Mouse (Mus musculus) kidney, postnatal 0 days (tissue): ENCODE results near the gene Itpr2. TPM values are rescaled to one million over a fixed set of nuclear protein-coding genes. Genes with fewer than 3 reads are reported as not detected.
"Not testable (repeated sequence)": the region's sequence is repeated elsewhere in the genome, so short reads cannot be mapped to it uniquely, and the experiment has no call there.

Experiments used
- ATAC-seq: fragments of 200-750 bp; cut with Nextera tagmentation; replicated peaks from 2 replicates; pipeline ENCODE4 v1.8.0; 2017; ENCODE audit warnings: low read depth, moderate number of reproducible peaks, moderate TSS enrichment, moderate library complexity; ENCODE audit not compliant: low FRiP score
- DNase-seq: peaks from one replicate; pipeline ENCODE4 v3.0.0-alpha.2; 2016; ENCODE audit warnings: low spot score
- H3K27ac ChIP-seq: fragments of 300-500 bp; sonication (generic); 2 replicates; pipeline ENCODE4 v1.5.1; 2014; ENCODE audit warnings: mild to moderate bottlenecking
- H3K27me3 ChIP-seq: fragments of 300-500 bp; sonication (generic); 2 replicates; pipeline ENCODE4 v1.6.1; 2014; ENCODE audit warnings: low read length, mixed read lengths; ENCODE audit not compliant: insufficient read depth
- H3K36me3 ChIP-seq: fragments of 300-500 bp; sonication (generic); 2 replicates; pipeline ENCODE4 v1.6.1; 2014; ENCODE audit warnings: low read length, mixed read lengths; ENCODE audit not compliant: insufficient read depth
- H3K4me1 ChIP-seq: fragments of 300-500 bp; sonication (generic); replicated peaks from 2 replicates; pipeline ENCODE4 v1.6.1; 2014; ENCODE audit warnings: antibody characterized with exemption, low read length, mixed read lengths; ENCODE audit not compliant: insufficient read depth
- H3K4me2 ChIP-seq: fragments of 300-500 bp; sonication (generic); 2 replicates; pipeline ENCODE4 v1.6.1; 2014; ENCODE audit warnings: mild to moderate bottlenecking, low read length, moderate library complexity, mixed read lengths
- H3K4me3 ChIP-seq: fragments of 300-500 bp; sonication (generic); replicated peaks from 2 replicates; pipeline ENCODE4 v1.5.1; 2014; ENCODE audit warnings: low read depth, low read length
- H3K9ac ChIP-seq: fragments of 300-500 bp; sonication (generic); 2 replicates; pipeline ENCODE4 v1.6.1; 2014; ENCODE audit warnings: low read depth, low read length
- H3K9me3 ChIP-seq: fragments of 300-500 bp; sonication (generic); replicated peaks from 2 replicates; pipeline ENCODE4 v1.6.1; 2016; ENCODE audit warnings: low read length, inconsistent platforms, mixed read lengths
- CTCF ChIP-seq: IDR thresholded peaks from 2 replicates; pipeline ENCODE4 v1.5.1; 2016; ENCODE audit warnings: antibody characterized with exemption, low read depth, mild to moderate bottlenecking, moderate library complexity
- WGBS: fragments of 180-500 bp; shearing (Covaris S2); extraction: QIAGEN DNeasy Blood & Tissue Kit; methylation state at CpG from one replicate; pipeline ENCODE4 v1.1.7; 2014; 5-methylcytosine and 5-hydroxymethylcytosine counted together
- polyA plus RNA-seq: library from polyadenylated mRNA; unstranded; fragments of >200 nt; fragmentation: Nextera tagmentation; extraction: Ambion mirVana; gene quantifications from 2 replicates; pipeline ENCODE4 v1.2.1, GENCODE M21; 2015

The Itpr2 gene
- polyA plus RNA-seq, 1 experiment from 2014 or later: 17.4 TPM

DNA sequence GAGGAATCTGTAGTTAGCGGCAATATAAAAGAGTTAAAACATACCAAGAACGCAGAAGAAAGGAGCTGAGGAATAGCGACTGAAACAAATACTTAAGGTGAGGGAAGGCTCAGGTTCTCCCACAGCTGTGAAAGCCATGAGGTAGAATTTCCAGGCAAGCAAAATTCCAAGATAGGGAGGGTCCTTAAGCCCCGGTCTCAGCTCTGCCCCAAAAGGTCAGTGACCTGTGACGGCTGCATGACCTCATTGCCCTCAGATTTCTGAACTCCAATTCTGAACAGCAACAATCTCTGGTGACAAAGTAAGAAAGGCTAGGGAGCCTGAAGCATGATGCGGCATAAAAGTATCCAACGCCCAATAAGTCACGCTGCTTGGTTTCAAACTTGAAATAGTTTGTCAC, 33.7 kb downstream of the Itpr2 start:
- Histone ChIP-seq H3K4me3 (no peak overlapping the region), H3K4me1 (no peaks in the 10 kb centered on the region), H3K27ac (no peak overlapping the region), H3K9ac (no peak overlapping the region), H3K36me3 (no peaks in the 10 kb centered on the region), H3K4me2 (no peak overlapping the region), H3K9me3 (no peaks in the 10 kb centered on the region), H3K27me3 (no peaks in the 10 kb centered on the region)
- TF ChIP-seq CTCF: no peak
- ATAC-seq (no peak), DNase-seq (peak; percentile 39)
- WGBS: 46% methylated on average over 8 of the region's 8 CpGs

DNA sequence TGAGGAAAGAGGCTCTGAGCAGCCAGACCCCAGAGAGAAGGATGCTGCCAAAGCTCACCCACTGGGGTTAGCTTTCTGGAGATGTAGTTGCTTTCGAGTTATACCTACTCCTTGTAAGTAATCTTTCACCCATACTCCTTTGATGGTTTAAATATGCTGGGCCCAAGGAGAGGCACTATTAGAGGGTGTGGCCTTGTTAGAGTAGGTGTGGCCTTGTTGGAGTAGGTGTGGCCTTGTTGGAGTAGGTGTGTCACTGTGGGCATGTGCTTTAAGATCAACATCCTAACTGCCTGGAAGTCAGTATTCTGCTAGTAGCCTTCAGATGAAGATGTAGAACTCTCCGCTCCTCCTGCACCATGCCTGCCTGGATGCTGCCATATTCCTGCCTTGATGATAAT, 37.4 kb downstream of the Itpr2 start:
- H3K27ac ChIP-seq, H3K4me3 ChIP-seq, H3K9ac ChIP-seq, H3K9me3 ChIP-seq, H3K36me3 ChIP-seq, DNase-seq, H3K27me3 ChIP-seq, ATAC-seq, H3K4me1 ChIP-seq, H3K4me2 ChIP-seq: not testable (repeated sequence)
- WGBS: 94% methylated on average over 2 of the region's 2 CpGs

- no peak for ATAC-seq
- 66% methylated on average over 8 of the region's 8 CpGs for WGBS
- no peak for TF ChIP-seq CTCF
Measured at GRCm38 (mm10) chr6:146464014-146464644, 37.9 kb downstream of the Itpr2 start.

GRCm38 (mm10) chr6:146460936-146461335, 41.1 kb downstream of the Itpr2 start:
- ATAC-seq (no peak), DNase-seq (no peak)
- no peaks in the 10 kb centered on the region for H3K4me1 ChIP-seq
- no peak for TF ChIP-seq CTCF
- H3K27me3 ChIP-seq: no peaks in the 10 kb centered on the region
- peak overlapping the region; percentile 19; the same call in 1 of the 2 replicates for H3K27ac ChIP-seq
- no peak overlapping the region for H3K9ac ChIP-seq
- no peaks in the 10 kb centered on the region for H3K9me3 ChIP-seq
- no peak overlapping the region for H3K4me2 ChIP-seq
- no peaks in the 10 kb centered on the region for H3K36me3 ChIP-seq
- no peak overlapping the region for H3K4me3 ChIP-seq
- WGBS: 51% methylated on average over 8 of the region's 8 CpGs

More at GRCm38 (mm10) chr6:146464014-146464644, 37.9 kb downstream of the Itpr2 start:
- H3K9ac ChIP-seq: no peak overlapping the region
- no peak overlapping the region for H3K4me3 ChIP-seq
- no peaks in the 10 kb centered on the region for H3K36me3 ChIP-seq
- H3K9me3 ChIP-seq: no peaks in the 10 kb centered on the region
- no peak overlapping the region for H3K27ac ChIP-seq
- no peak overlapping the region for H3K4me2 ChIP-seq
- H3K27me3 ChIP-seq: no peaks in the 10 kb centered on the region
- no peaks in the 10 kb centered on the region for H3K4me1 ChIP-seq
- no peak for DNase-seq

DNA sequence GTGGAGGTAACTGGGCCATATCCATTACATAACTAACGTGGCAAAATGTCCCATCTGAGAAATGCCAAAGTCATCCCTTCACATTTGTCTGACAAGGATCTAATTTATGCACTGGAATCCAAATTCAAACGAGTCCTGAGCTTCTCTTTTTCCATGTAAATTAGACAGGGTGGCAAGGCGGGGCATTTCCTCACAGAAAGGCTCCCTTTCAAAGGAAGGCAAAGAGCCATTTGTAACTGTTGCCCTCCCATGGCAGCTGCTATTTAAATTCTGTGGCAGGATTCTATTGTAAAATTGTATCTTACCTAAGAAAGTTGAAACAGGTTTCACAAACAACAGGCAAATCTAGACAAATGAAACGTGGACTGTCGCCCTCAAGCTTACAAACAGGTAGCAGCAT, 43.6 kb downstream of the Itpr2 start:
- no peak for DNase-seq
- no peak overlapping the region for H3K9ac ChIP-seq
- no peak overlapping the region for H3K27ac ChIP-seq
- no peaks in the 10 kb centered on the region for H3K36me3 ChIP-seq
- no peak overlapping the region for H3K4me2 ChIP-seq
- H3K4me1 ChIP-seq: no peaks in the 10 kb centered on the region
- H3K4me3 ChIP-seq: no peak overlapping the region
- TF ChIP-seq CTCF: no peak
- no peak for ATAC-seq
- WGBS: 46% methylated on average over 5 of the region's 5 CpGs
- no peaks in the 10 kb centered on the region for H3K9me3 ChIP-seq
- H3K27me3 ChIP-seq: no peaks in the 10 kb centered on the region

- no peaks in the 10 kb centered on the region for H3K4me1 ChIP-seq
- WGBS: 77% methylated on average over 5 of the region's 5 CpGs
- no peaks in the 10 kb centered on the region for H3K27me3 ChIP-seq
- ATAC-seq (no peak), DNase-seq (no peak)
- H3K27ac ChIP-seq: no peak overlapping the region
- no peak overlapping the region for H3K9ac ChIP-seq
- no peak overlapping the region for H3K4me3 ChIP-seq
- no peaks in the 10 kb centered on the region for H3K9me3 ChIP-seq
- no peaks in the 10 kb centered on the region for H3K36me3 ChIP-seq
- H3K4me2 ChIP-seq: no peak overlapping the region
- TF ChIP-seq CTCF: no peak
Measured at GRCm38 (mm10) chr6:146456741-146457140, 45.3 kb downstream of the Itpr2 start.
